Mouse (Mus musculus) right cerebral cortex, postnatal 10 days (tissue): ENCODE results near the gene Gon7.

Source experiments
- DNase-seq, 2 experiments: peaks; one replicate each; pipeline ENCODE4 v3.0.0; 2021; ENCODE audit warnings: low spot score in 2 of 2

Gon7 gene

GRCm38 (mm10) chr12:102706833-102707463 lies 50.7 kb downstream of the Gon7 start:
- peak in 1 of 2 experiments; percentile 30 for DNase-seq

GRCm38 (mm10) chr12:102705906-102706640 lies 51.5 kb downstream of the Gon7 start:
- peak in 1 of 2 experiments; percentile 39 for DNase-seq

- DNase-seq = peak; percentile 93 to 94
Observed at GRCm38 (mm10) chr12:102705216-102705871, 52.3 kb downstream of the Gon7 start.

- DNase-seq = peak in 1 of 2 experiments; percentile 74
Observed at GRCm38 (mm10) chr12:102704457-102705198, 53.0 kb downstream of the Gon7 start, which contains the start of gene Itpk1. Itpk1 (minus strand) TSS chr12:102704930.

- DNase-seq = no peak
Observed at GRCm38 (mm10) chr12:102703921-102704408, 53.6 kb downstream of the Gon7 start.

GRCm38 (mm10) chr12:102703441-102703840 lies 54.2 kb downstream of the Gon7 start:
- DNase-seq = no peak
